Mouse (Mus musculus) MN1 (cell line): ENCODE data around the gene 4921536K21Rik.
A peak's percentile ranks its signal among the peaks of the same experiment; 100 is the strongest.

ENCODE experiments used
- DNase-seq: peaks from one replicate; pipeline ENCODE4 v3.0.0-alpha.2; 2016; ENCODE audit warnings: low spot score

4921536K21Rik gene

GRCm38 (mm10) chr11:3855846-3856245 is 39.1 kb downstream of the 4921536K21Rik start:
- no peak for DNase-seq

GRCm38 (mm10) chr11:3854156-3854555 is 40.7 kb downstream of the 4921536K21Rik start:
- no peak for DNase-seq

GRCm38 (mm10) chr11:3853481-3854034 is 41.3 kb downstream of the 4921536K21Rik start:
- peak; percentile 59 for DNase-seq

- no peak for DNase-seq
Observed at GRCm38 (mm10) chr11:3853031-3853430, 41.9 kb downstream of the 4921536K21Rik start.

GRCm38 (mm10) chr11:3851872-3852271 is 43.0 kb downstream of the 4921536K21Rik start:
- no peak for DNase-seq

- no peak for DNase-seq
Observed at GRCm38 (mm10) chr11:3850746-3851277, 44.1 kb downstream of the 4921536K21Rik start.

- DNase-seq: no peak
Observed at GRCm38 (mm10) chr11:3850315-3850614, 44.6 kb downstream of the 4921536K21Rik start.

GRCm38 (mm10) chr11:3849469-3850314 is 45.2 kb downstream of the 4921536K21Rik start:
- no peak for DNase-seq

GRCm38 (mm10) chr11:3846351-3846750 is 48.5 kb downstream of the 4921536K21Rik start:
- no peak for DNase-seq

GRCm38 (mm10) chr11:3843943-3844734 is 50.8 kb downstream of the 4921536K21Rik start:
- no peak for DNase-seq
